Mouse (Mus musculus): Measurements from ENCODE around the gene Mex3a.

DNA sequence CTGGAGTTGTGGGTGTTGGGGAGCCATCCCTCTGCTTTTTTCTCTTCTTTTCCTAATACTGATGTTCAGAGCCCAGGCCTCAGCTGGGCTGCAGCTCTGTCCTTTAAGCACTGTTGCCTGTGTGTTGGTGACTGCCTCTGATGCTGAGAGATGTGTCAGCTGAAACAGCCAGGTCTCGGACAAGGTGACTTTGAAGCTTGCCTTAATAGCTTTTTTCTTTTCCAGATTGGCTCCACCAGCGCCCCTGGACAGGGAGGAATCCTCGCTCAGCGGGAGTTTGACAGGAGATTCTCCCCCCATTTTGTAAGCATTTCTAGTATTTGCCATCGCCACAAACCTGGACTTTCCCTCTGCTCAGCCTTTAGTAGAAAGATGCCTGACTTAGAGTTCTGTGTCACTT is 54.4 kb downstream of the Mex3a start:
- no peak for TF ChIP-seq POLR2A (IDR thresholded peaks at IDR 0.05; ENCODE audit: low read depth, low read length)
- no peak for TF ChIP-seq CTCF (IDR thresholded peaks at IDR 0.05; ENCODE audit: borderline replicate concordance, insufficient read depth, low read length)
